Mouse (Mus musculus) Patski (cell line): ENCODE results near the gene Aqp6. TPM values are rescaled to one million over a fixed set of nuclear protein-coding genes. Genes with fewer than 3 reads are reported as not detected.

Experiments
- ATAC-seq: fragments of 100-300 bp; one replicate; pipeline ENCODE4 v1.8.0; 2021
- CTCF ChIA-PET: fragments of 350-600 bp; sonication (Branson Sonifier 250); formaldehyde crosslinking; loops from one replicate; lab custom pipeline; 2022; ENCODE audit warnings: inconsistent platforms; lab: Charles Lee
- POLR2A ChIA-PET: fragments of 350-600 bp; sonication (Branson Sonifier 250); formaldehyde crosslinking; loops from one replicate; lab custom pipeline; 2022; ENCODE audit warnings: antibody characterized with exemption, inconsistent platforms; lab: Charles Lee
- DNase-seq: peaks from one replicate; pipeline ENCODE4 v3.0.0-alpha.2; 2011; ENCODE audit warnings: low read depth, low spot score
- H3K27me3 ChIP-seq: fragments of 371-371 bp; one replicate; pipeline ENCODE4 v1.5.1; 2021
- CTCF ChIP-seq: fragments of 100-300 bp; IDR thresholded peaks from one replicate; pipeline ENCODE4 v1.5.1; 2021
- in situ Hi-C: fragments of 300-500 bp; cut with MboI; formaldehyde crosslinking; loops from 3 replicates; pipeline ENCODE4 v1.11.1; 2018; ENCODE audit warnings: low pct_unique_long_range_greater_than_20kb, mixed read lengths
- polyA plus RNA-seq: library from polyadenylated mRNA; unstranded; gene quantifications from one replicate; pipeline ENCODE4 v1.2.3, GENCODE M21; 2021

The Aqp6 gene
- polyA plus RNA-seq = not detected

DNA sequence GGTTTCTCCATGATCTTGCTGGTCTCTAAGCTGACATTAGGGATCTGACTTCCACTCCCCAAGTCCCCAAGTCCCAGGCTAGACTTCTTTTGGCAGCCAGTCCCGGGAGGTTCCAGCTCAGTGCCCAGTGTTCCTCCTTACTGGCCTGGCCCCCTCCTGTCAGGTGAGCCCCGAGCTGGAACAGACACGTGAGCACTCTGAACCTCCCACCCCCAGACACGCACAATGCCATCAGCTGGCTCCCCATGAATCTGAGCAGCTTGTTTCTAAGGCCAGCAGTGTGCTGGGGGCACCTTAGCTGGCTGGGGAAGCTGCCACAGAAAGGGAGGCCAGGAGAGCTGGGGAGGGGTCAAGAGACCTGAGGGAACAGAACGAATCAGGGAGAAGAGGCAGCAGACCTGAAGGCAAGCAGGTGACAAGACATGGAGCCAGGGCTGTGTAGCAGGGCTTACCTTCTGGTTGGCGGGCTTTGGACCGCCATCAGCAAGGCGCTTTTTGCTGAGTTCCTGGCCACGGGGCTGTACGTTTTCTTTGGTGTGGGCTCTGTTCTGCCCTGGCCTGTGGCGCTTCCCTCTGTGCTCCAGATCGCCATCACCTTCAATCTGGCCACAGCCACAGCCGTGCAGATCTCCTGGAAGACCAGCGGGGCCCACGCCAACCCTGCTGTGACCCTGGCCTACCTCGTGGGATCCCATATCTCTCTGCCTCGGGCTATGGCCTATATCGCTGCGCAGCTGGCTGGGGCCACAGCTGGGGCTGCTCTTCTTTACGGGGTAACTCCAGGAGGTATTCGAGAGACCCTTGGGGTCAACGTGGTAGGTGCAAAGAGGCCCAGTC, at the start of gene Aqp6:
Gene Aqp6 (plus strand): TSS at position 415 of the 837 bp plus-strand sequence.
- ATAC-seq (no peak), DNase-seq (no peak)
- in situ Hi-C loops = no loop called here
- POLR2A ChIA-PET = no interaction called here
- no peak for TF ChIP-seq CTCF
- CTCF ChIA-PET = interaction anchor here (0.8 to 1.3 kb wide), 3 partner anchors 66 to 90 kb away, joined by 3 to 4 read pairs (median 3); no protein-coding TSS in a partner anchor
- no peaks in the 10 kb centered on the region for H3K27me3 ChIP-seq

DNA sequence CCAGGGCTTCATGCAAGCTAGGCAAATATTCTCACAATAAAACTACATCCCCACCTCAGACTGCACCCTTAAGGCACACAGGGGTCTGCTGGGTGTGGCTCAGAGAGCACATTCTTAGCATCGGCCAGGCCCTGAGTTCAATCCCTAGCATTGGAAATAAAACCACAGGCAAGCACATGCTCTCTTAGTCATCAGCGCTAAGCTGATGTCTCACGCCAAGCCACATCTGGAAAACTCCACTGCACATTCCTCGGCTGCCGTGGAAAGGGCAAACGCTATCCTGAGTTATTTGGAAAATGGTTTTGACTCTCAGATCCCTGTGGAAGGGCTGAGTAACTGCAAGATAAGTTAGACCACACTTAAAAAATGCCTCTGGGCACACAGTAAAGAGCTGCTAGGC, 47.4 kb upstream of the Aqp6 start:
- ATAC-seq = peak; percentile 8
- ChIA-PET POLR2A (no interaction called here), CTCF (no interaction called here)
- in situ Hi-C loops = no loop called here
- DNase-seq = no peak
- H3K27me3 ChIP-seq = no peaks in the 10 kb centered on the region
- TF ChIP-seq CTCF = no peak

DNA sequence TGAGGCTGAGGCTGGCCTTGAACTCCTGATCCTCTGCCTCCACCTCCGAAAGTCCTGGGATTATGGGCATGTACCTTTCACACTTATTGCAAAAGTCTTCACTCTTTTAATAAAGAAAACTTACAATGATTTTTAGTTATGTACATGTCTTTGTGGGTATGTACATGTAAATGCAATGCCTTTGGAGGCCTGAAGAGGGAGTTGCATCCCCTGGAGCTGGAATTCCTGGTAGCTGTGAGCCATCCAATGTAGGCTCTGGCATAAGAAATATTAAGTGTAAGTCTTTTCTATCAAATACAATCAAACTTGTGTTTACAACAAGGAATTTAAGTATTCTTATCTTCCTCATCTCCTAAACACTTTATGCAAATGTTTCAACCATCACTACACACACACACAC, 42.3 kb upstream of the Aqp6 start:
- no peak for TF ChIP-seq CTCF
- CTCF ChIA-PET = no interaction called here
- no peaks in the 10 kb centered on the region for H3K27me3 ChIP-seq
- POLR2A ChIA-PET = no interaction called here
- DNase-seq (no peak), ATAC-seq (no peak)
- in situ Hi-C loops = no loop called here

DNA sequence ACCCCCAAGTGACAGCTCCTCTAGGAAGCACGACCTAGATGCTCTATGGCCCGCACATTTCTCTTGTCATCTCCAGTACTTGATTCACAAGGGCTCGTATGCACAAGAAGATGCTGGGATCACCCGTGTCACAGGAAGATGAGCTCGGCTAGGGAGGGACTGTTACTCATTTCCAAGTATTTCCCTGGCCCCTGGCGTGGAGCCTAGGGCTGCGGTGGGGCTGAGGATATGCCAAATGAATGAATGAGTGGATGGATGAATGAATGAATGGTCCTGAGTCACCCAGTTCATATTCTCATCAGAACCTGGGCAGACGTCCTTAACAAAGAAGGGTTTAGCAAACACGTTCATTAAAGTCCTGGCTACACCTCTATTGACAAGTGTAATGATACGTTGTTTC, 41.0 kb upstream of the Aqp6 start:
- ChIA-PET POLR2A (no interaction called here), CTCF (interaction anchor here (1.1 kb wide), 1 partner anchor 15 kb away, joined by 3 read pairs; no protein-coding TSS in a partner anchor)
- no peak for TF ChIP-seq CTCF
- in situ Hi-C loops = no loop called here
- no peaks in the 10 kb centered on the region for H3K27me3 ChIP-seq
- ATAC-seq (no peak), DNase-seq (no peak)

DNA sequence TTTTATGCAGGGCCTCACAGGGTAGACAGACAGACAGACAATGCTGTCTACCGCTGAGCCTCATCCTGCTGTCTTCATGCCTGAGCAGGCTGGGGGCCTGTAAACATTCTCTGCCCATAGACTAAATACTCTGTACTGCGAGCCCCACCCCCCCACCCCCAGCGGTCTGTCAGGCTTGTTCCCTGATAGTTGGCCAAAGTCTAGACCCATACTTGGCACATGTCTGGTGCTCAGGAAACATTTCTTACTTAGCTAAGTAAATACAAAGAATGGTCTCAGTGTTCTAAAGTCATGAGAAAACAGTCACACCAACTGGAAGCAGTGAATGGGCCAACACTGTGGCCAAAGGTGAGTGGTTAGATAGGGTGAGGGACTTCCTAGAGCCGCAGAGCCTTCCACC, 33.8 kb upstream of the Aqp6 start:
- TF ChIP-seq CTCF = no peak
- in situ Hi-C loops = no loop called here
- ATAC-seq (no peak), DNase-seq (no peak)
- H3K27me3 ChIP-seq = no peaks in the 10 kb centered on the region
- ChIA-PET POLR2A (no interaction called here), CTCF (no interaction called here)

DNA sequence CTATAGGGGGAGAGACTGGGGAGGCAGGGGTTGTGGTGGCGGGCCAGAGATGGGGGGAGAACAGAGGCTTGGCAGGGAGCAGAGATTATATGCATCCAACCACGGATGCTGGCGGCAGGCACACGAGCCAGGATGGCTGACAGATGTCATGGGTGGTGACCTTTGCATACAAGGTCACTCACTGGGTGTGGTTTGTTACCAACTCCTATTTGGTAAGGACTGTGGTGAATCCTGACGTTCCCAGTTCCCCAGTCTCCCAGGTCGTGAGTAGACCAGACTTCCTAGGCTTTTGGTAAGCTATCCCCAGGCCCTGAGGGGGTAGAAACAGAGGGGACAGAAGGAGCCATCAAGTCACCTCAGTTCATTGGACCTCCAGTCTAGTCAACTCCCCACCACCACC, 32.5 kb upstream of the Aqp6 start:
- ATAC-seq (no peak), DNase-seq (no peak)
- CTCF ChIA-PET = no interaction called here
- POLR2A ChIA-PET = no interaction called here
- no peak for TF ChIP-seq CTCF
- in situ Hi-C loops = no loop called here
- no peaks in the 10 kb centered on the region for H3K27me3 ChIP-seq

DNA sequence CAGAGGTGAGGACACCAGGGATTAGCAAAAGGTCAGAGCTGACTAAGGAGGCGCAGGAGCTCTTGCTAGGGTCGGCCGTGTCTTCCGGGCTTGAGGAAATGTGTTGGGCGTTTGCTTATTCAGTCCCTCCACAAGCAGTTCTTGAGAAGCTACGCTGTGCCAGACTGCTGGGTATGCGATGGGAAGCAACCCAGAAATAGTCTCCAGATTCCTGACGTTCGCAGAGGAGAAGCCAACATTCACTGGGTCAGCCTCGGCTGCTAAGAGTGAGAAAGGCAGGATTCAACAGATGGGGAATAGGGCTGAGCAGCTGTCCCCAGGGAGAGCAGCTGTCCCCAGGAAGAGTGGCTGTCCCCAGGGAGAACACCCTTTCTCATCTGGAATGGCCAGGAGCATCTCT, 32.1 kb upstream of the Aqp6 start:
- ChIA-PET POLR2A (no interaction called here), CTCF (no interaction called here)
- no peaks in the 10 kb centered on the region for H3K27me3 ChIP-seq
- in situ Hi-C loops = no loop called here
- TF ChIP-seq CTCF = no peak
- DNase-seq = no peak
- no peak for ATAC-seq

DNA sequence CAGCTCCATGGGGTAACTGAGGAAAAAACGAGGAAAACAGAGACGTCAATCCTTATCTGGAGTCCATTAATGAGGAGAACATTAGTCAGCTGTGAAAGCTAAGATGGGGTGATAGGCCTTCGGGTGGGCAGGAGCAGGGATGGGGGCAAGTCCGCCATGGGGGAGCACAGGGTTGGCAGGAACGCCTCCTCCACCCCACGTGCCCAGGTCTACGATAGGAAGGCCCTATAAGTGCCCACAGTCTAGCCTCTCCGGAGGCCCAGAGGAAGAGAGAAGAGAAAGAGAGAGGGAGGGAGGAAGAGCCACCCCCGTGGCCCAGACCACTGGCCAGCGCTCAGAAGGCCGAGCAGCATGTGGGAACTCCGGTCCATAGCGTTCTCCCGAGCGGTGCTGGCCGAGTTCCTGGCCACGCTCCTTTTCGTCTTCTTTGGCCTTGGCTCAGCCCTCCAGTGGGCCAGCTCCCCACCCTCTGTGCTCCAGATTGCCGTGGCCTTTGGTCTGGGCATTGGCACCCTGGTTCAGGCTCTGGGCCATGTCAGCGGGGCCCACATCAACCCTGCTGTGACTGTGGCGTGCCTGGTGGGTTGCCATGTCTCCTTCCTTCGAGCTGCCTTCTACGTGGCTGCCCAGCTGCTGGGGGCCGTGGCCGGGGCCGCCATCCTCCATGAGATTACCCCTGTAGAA, 22.3 kb upstream of the Aqp6 start, which contains the start of gene Aqp2:
Gene Aqp2 (plus strand): TSS at position 254 of the 684 bp plus-strand sequence.
- ChIA-PET POLR2A (no interaction called here), CTCF (no interaction called here)
- no peaks in the 10 kb centered on the region for H3K27me3 ChIP-seq
- TF ChIP-seq CTCF = no peak
- in situ Hi-C loops = no loop called here
- DNase-seq (no peak), ATAC-seq (no peak)

DNA sequence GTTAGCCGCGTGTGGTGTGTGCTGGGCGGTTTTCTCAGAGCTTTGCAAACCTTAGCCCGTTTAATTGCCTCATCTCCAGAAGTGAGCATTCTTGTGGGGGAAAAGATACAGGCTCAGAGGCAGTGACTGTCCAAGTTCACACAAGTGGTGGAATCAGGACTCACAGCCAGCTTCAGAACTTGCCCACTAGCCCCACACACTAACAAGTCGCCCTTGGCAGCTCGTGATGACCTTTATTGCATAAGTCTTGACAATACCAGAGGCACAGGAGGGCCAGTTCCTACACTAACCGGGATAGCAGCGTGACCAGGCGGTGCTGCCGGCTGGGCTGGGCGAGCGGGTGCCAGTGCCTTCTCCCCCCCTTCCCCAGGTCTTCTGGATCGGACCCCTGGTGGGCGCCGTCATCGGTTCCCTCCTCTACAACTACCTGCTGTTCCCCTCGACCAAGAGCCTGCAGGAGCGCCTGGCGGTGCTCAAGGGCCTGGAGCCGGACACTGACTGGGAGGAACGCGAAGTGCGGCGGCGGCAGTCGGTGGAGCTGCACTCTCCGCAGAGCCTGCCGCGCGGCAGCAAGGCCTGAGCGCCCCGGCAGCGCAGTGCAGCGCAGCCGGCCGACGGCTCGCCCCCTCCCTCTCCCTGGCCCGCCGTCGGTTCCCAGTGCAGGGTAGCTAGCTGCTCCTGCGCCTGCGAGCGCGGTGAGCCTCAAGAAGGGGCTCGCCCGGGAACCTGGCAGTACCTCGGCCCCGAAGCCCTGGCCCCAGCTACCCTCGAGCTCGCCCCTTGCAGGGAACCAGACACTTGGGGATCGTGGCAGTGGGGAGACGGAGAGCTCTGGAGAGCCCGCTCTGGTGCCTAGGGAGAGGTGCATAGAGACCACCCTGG, 17.5 kb upstream of the Aqp6 start:
- DNase-seq (no peak), ATAC-seq (no peak)
- in situ Hi-C loops = no loop called here
- TF ChIP-seq CTCF = no peak
- no peaks in the 10 kb centered on the region for H3K27me3 ChIP-seq
- ChIA-PET CTCF (interaction anchor here (1.4 kb wide), 1 partner anchor 12 kb away, joined by 7 read pairs; no protein-coding TSS in a partner anchor), POLR2A (no interaction called here)

DNA sequence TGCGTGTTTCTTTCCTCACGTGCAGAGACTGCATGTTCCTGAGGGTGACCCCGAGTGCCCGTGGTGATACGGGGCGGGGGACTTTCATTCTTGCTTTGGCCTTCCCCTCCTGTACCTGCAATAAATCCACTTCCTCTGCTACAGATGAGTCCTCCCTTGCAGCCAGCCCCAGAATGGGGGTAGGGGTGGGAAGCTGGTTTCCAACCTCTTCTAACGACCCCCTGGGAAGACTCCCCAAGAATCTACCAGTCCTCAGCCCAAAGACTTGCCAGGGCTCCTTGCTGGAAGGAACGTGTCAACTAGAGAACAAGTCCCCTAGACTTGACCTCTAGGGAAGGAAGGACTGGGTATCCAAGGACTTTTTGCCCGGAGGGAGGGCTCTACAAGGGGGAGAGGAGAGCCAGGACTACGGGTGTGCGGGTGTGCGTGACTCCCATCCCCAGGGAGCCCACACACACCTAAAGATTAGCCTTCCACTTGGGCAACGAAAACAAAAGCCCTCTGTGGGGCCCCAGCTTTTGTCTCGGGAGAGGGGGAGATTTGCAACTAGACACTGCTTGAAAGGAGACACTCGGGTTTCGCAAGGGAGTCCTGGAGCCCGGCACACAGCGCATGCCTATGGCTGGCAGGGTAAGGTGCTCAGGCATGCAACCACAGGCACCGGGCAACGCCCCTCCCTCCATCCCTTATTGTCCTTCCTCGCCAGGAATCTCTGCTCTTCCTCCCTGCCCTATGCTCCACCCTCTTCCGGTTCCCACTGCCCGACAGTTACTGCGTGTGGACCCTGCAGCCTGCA, 16.6 kb upstream of the Aqp6 start:
- in situ Hi-C loops = no loop called here
- ChIA-PET CTCF (no interaction called here), POLR2A (interaction anchor here (1.2 to 1.3 kb wide), 2 partner anchors 12 to 87 kb away, joined by 4 to 5 read pairs; no protein-coding TSS in a partner anchor)
- peak; percentile 75 for ATAC-seq
- H3K27me3 ChIP-seq = no peaks in the 10 kb centered on the region
- DNase-seq = peak; percentile 47
- no peak for TF ChIP-seq CTCF
